Mouse (Mus musculus): Measurements from ENCODE around the gene 8030411F24Rik. TPM values are rescaled to one million over a fixed set of nuclear protein-coding genes. Genes with fewer than 3 reads are reported as not detected.
"Not testable (repeated sequence)": the region's sequence is repeated elsewhere in the genome, so short reads cannot be mapped to it uniquely, and the experiment has no call there.

8030411F24Rik gene
- not detected for total RNA-seq (2021)

- no peak for DNase-seq
- intact Hi-C loops (cut with DNase I): no loop called here
Observed at GRCm38 (mm10) chr2:148781709-148782108, at the start of gene 8030411F24Rik. 8030411F24Rik (plus strand) TSS chr2:148782009.

GRCm38 (mm10) chr2:148732327-148733000, 49.3 kb upstream of the 8030411F24Rik start, which contains the start of gene Napb:
Napb (minus strand) TSS chr2:148732467.
- peak; percentile 95 for DNase-seq
- intact Hi-C loops (cut with DNase I): no loop called here

GRCm38 (mm10) chr2:148743001-148743400, 38.8 kb upstream of the 8030411F24Rik start:
- intact Hi-C loops (cut with DNase I): no loop called here
- DNase-seq: peak; percentile 77

- peak; percentile 6 for DNase-seq
- intact Hi-C loops (cut with DNase I): no loop called here
Observed at GRCm38 (mm10) chr2:148743846-148744407, 37.9 kb upstream of the 8030411F24Rik start.

GRCm38 (mm10) chr2:148750058-148750457, 31.8 kb upstream of the 8030411F24Rik start, which contains the start of gene Cstl1:
Cstl1 (plus strand) TSS chr2:148750358.
- intact Hi-C loops (cut with DNase I): loop anchor here (5.0 kb wide), 1 partner anchor 152 kb away; no protein-coding TSS in a partner anchor

GRCm38 (mm10) chr2:148751893-148752813, 29.7 kb upstream of the 8030411F24Rik start:
- DNase-seq: peak; percentile 67
- intact Hi-C loops (cut with DNase I): loop anchor here (5.0 kb wide), 1 partner anchor 150 kb away; no protein-coding TSS in a partner anchor

More at GRCm38 (mm10) chr2:148750058-148750457, 31.8 kb upstream of the 8030411F24Rik start, which contains the start of gene Cstl1:
- no peak for DNase-seq

- DNase-seq: no peak
- intact Hi-C loops (cut with DNase I): loop anchor here (5.0 kb wide), 1 partner anchor 148 kb away; no protein-coding TSS in a partner anchor
Observed at GRCm38 (mm10) chr2:148754310-148754846, 27.4 kb upstream of the 8030411F24Rik start.

GRCm38 (mm10) chr2:148763648-148764388, 18.0 kb upstream of the 8030411F24Rik start:
- intact Hi-C loops (cut with DNase I): no loop called here
- no peak for DNase-seq

GRCm38 (mm10) chr2:148771397-148771796, 10.4 kb upstream of the 8030411F24Rik start, which contains the start of gene Cst11:
Cst11 (minus strand) TSS chr2:148771497.
- intact Hi-C loops (cut with DNase I); DNase-seq: not testable (repeated sequence)

- intact Hi-C loops (cut with DNase I): no loop called here
- no peak for DNase-seq
Observed at GRCm38 (mm10) chr2:148789142-148789541, 7.3 kb downstream of the 8030411F24Rik start, which contains the start of gene Cst12. Cst12 (plus strand) TSS chr2:148789361.

GRCm38 (mm10) chr2:148798485-148798884, 16.7 kb downstream of the 8030411F24Rik start, which contains the start of gene Cst8:
Cst8 (plus strand) TSS chr2:148798785.
- DNase-seq: no peak
- intact Hi-C loops (cut with DNase I): no loop called here

GRCm38 (mm10) chr2:148801491-148801921, 19.7 kb downstream of the 8030411F24Rik start:
- intact Hi-C loops (cut with DNase I): no loop called here
- peak; percentile 46 for DNase-seq

GRCm38 (mm10) chr2:148806696-148807095, 24.9 kb downstream of the 8030411F24Rik start:
- DNase-seq: no peak
- intact Hi-C loops (cut with DNase I): no loop called here

GRCm38 (mm10) chr2:148819909-148820308, 38.1 kb downstream of the 8030411F24Rik start, which contains the start of gene Cst13:
Cst13 (plus strand) TSS chr2:148820081.
- DNase-seq: no peak
- intact Hi-C loops (cut with DNase I): no loop called here

GRCm38 (mm10) chr2:148825986-148826385, 44.2 kb downstream of the 8030411F24Rik start:
- DNase-seq: no peak
- intact Hi-C loops (cut with DNase I): no loop called here

GRCm38 (mm10) chr2:148834912-148835311, 53.1 kb downstream of the 8030411F24Rik start, which contains the start of gene Cst9:
Cst9 (plus strand) TSS chr2:148835147.
- intact Hi-C loops (cut with DNase I): no loop called here
- DNase-seq: no peak
